Mouse (Mus musculus) MEL (cell line): Measurements from ENCODE around the gene Zc3h10.

Experiments
- CTCF ChIP-seq, 3 experiments: IDR thresholded peaks in 2 of 3; conservative IDR thresholded peaks in 1 of 3; 2 replicates each; pipeline ENCODE4 v1.5.1; 2011 to 2012; ENCODE audit warnings: low read length in 3 of 3, low read depth in 2 of 3, mild to moderate bottlenecking in 2 of 3, improper control_type of control experiment in 1 of 3, inconsistent platforms in 1 of 3, mixed read lengths in 1 of 3, moderate library complexity in 1 of 3; ENCODE audit not compliant: control insufficient read depth in 1 of 3, insufficient read depth in 1 of 3, poor library complexity in 1 of 3, severe bottlenecking in 1 of 3
- E2F4 ChIP-seq: IDR thresholded peaks from 2 replicates; pipeline ENCODE4 v1.6.1; 2011; ENCODE audit warnings: low read depth, low read length, improper control_type of control experiment, borderline replicate concordance
- JUND ChIP-seq: IDR thresholded peaks from 2 replicates; pipeline ENCODE4 v1.6.1; 2011; ENCODE audit warnings: low read depth, mild to moderate bottlenecking, improper control_type of control experiment, low read length
- MAFK ChIP-seq: IDR thresholded peaks from 2 replicates; pipeline ENCODE4 v1.6.1; 2011; ENCODE audit warnings: low read depth, mild to moderate bottlenecking, low read length, improper control_type of control experiment, borderline replicate concordance
- MAX ChIP-seq: IDR thresholded peaks from 2 replicates; pipeline ENCODE4 v1.6.1; 2011; ENCODE audit warnings: low read length, improper control_type of control experiment
- NELFE ChIP-seq: IDR thresholded peaks from 2 replicates; pipeline ENCODE4 v1.6.1; 2011; ENCODE audit warnings: low read depth, low read length, improper control_type of control experiment
- POLR2A ChIP-seq, 2 experiments: IDR thresholded peaks; 2 replicates each; pipeline ENCODE4 v1.6.1; 2011 to 2012; ENCODE audit warnings: low read length in 2 of 2, mild to moderate bottlenecking in 2 of 2, control low read depth in 1 of 2, improper control_type of control experiment in 1 of 2, low read depth in 1 of 2, moderate library complexity in 1 of 2; ENCODE audit not compliant: control insufficient read depth in 1 of 2, insufficient read depth in 1 of 2, poor library complexity in 1 of 2
- RAD21 ChIP-seq: IDR thresholded peaks from 2 replicates; pipeline ENCODE4 v1.6.1; 2011; ENCODE audit warnings: mild to moderate bottlenecking, low read depth, low read length, improper control_type of control experiment
- SMC3 ChIP-seq: IDR thresholded peaks from 2 replicates; pipeline ENCODE4 v1.6.1; 2011; ENCODE audit warnings: low read depth, low read length, improper control_type of control experiment
- TAL1 ChIP-seq: IDR thresholded peaks from 2 replicates; pipeline ENCODE4 v1.6.1; 2012; ENCODE audit warnings: mild to moderate bottlenecking, inconsistent platforms, low read length, moderate library complexity, mixed read lengths
- TBP ChIP-seq: IDR thresholded peaks from 2 replicates; pipeline ENCODE4 v1.8.0; 2011; ENCODE audit warnings: low read depth, low read length, improper control_type of control experiment
- USF2 ChIP-seq, 2 experiments: IDR thresholded peaks; 2 replicates each; pipeline ENCODE4 v1.6.1; 2011 to 2012; ENCODE audit warnings: improper control_type of control experiment in 2 of 2, low read length in 2 of 2, borderline replicate concordance in 1 of 2, inconsistent platforms in 1 of 2, low read depth in 1 of 2, mild to moderate bottlenecking in 1 of 2; ENCODE audit not compliant: insufficient read depth in 1 of 2
- ZC3H11A ChIP-seq: IDR thresholded peaks from 2 replicates; pipeline ENCODE4 v1.6.1; 2012; ENCODE audit warnings: low read depth, mild to moderate bottlenecking, inconsistent platforms, low read length, improper control_type of control experiment

- TF ChIP-seq JUND (no peak), CTCF (IDR thresholded peaks at IDR 0.05 in 2 of 3, conservative IDR thresholded peaks at IDR 0.05 in 1 of 3; ENCODE audit: control insufficient read depth in 1 of 3, insufficient read depth in 1 of 3, low read depth in 2 of 3, low read length in 3 of 3, poor library complexity in 1 of 3, severe bottlenecking in 1 of 3) (no peak), TBP (no peak), POLR2A (IDR thresholded peaks at IDR 0.05; ENCODE audit: control insufficient read depth in 1 of 2, insufficient read depth in 1 of 2, low read depth in 1 of 2, low read length in 2 of 2, poor library complexity in 1 of 2) (no peak), MAFK (no peak), ZC3H11A (no peak), RAD21 (no peak), SMC3 (no peak), USF2 (IDR thresholded peaks at IDR 0.05; ENCODE audit: borderline replicate concordance in 1 of 2, insufficient read depth in 1 of 2, low read depth in 1 of 2, low read length in 2 of 2) (no peak), NELFE (no peak), E2F4 (no peak), TAL1 (no peak), MAX (no peak)
Measured at GRCm38 (mm10) chr10:128516029-128516428, 31.5 kb downstream of the Zc3h10 start.
